Mouse (Mus musculus) adrenal gland, postnatal 4 days (tissue): Measurements from ENCODE around the gene Gm11034. TPM values are rescaled to one million over a fixed set of nuclear protein-coding genes. Genes with fewer than 3 reads are reported as not detected.

Source experiments
- DNase-seq, 2 experiments: peaks; one replicate each; pipeline ENCODE4 v3.0.0; 2021 to 2022; ENCODE audit warnings: low spot score in 2 of 2, mixed read lengths in 2 of 2
- total RNA-seq, 2 experiments: library from RNA; stranded (reverse); gene quantifications; 2 replicates each; pipeline ENCODE4 v1.2.3; 2021

Gm11034 gene
- total RNA-seq, 2 experiments from 2014 or later = not detected

GRCm38 (mm10) chr8:72212751-72213150, 685 bp downstream of the Gm11034 start, which contains the start of gene Cib3:
TSS of gene Cib3 (minus strand) at chr8:72212837.
- DNase-seq = no peak

- no peak for DNase-seq
These were observed 1.6 kb downstream of the Gm11034 start for GRCm38 (mm10) chr8:72211846-72212245.

GRCm38 (mm10) chr8:72210710-72211109, 2.7 kb downstream of the Gm11034 start:
- DNase-seq = no peak

- no peak for DNase-seq
These were observed 3.2 kb downstream of the Gm11034 start for GRCm38 (mm10) chr8:72210222-72210621.

- no peak for DNase-seq
These were observed 4.9 kb downstream of the Gm11034 start for GRCm38 (mm10) chr8:72208582-72208981.

- DNase-seq = no peak
These were observed 15.4 kb downstream of the Gm11034 start for GRCm38 (mm10) chr8:72197997-72198396.

GRCm38 (mm10) chr8:72192065-72192464, 21.4 kb downstream of the Gm11034 start:
- no peak for DNase-seq

GRCm38 (mm10) chr8:72190215-72190539, 23.3 kb downstream of the Gm11034 start:
- DNase-seq = no peak

- no peak for DNase-seq
These were observed 23.8 kb downstream of the Gm11034 start, which contains the start of gene Hsh2d for GRCm38 (mm10) chr8:72189417-72190214. TSS of gene Hsh2d (plus strand) at chr8:72189638.

GRCm38 (mm10) chr8:72187793-72188331, 25.6 kb downstream of the Gm11034 start:
- no peak for DNase-seq

- DNase-seq = no peak
These were observed 29.8 kb downstream of the Gm11034 start for GRCm38 (mm10) chr8:72183554-72184202.

- DNase-seq = peak; percentile 20 to 46
These were observed 36.0 kb downstream of the Gm11034 start for GRCm38 (mm10) chr8:72177346-72177925.

GRCm38 (mm10) chr8:72169681-72170249, 43.7 kb downstream of the Gm11034 start:
- no peak for DNase-seq

GRCm38 (mm10) chr8:72169098-72169668, 44.3 kb downstream of the Gm11034 start:
- DNase-seq = no peak

Other genes starting within 250 kb of the Gm11034 start
- gene Cyp4f18, start 204.0 kb downstream of the Gm11034 start, total RNA-seq = 1 to 10 TPM; 1.5 to 1.7 TPM
- gene Olfr372, start 172.4 kb downstream of the Gm11034 start, total RNA-seq = not detected
- gene Olfr373, start 130.5 kb downstream of the Gm11034 start, total RNA-seq = under 1 TPM in 1 of 2 experiments, not detected in 1; 0.08 TPM
- gene Olfr374, start 106.6 kb downstream of the Gm11034 start, total RNA-seq = not detected
- 100 to 1,000 TPM; 232 to 267 TPM for gene Tpm4, start 78.7 kb downstream of the Gm11034 start, total RNA-seq
- 10 to 100 TPM; 64.1 to 67.7 TPM for gene Rab8a, start 52.4 kb downstream of the Gm11034 start, total RNA-seq
- not detected for gene Hsh2d, start 24.0 kb downstream of the Gm11034 start, total RNA-seq
- not detected for gene Cib3, start 799 bp downstream of the Gm11034 start, total RNA-seq
- gene Fam32a, start 6.1 kb upstream of the Gm11034 start, total RNA-seq = 10 to 100 TPM; 67.3 to 72.7 TPM
- 10 to 100 TPM; 75.7 to 81.1 TPM for gene Ap1m1, start 26.4 kb upstream of the Gm11034 start, total RNA-seq
- gene Gm10282, start 91.6 kb upstream of the Gm11034 start, total RNA-seq = 10 to 100 TPM; 30.9 to 31.2 TPM
- gene Klf2, start 105.4 kb upstream of the Gm11034 start, total RNA-seq = 10 to 100 TPM; 40.6 to 41.4 TPM
- gene Eps15l1, start 207.8 kb upstream of the Gm11034 start, total RNA-seq = 10 to 100 TPM; 69.9 to 70.8 TPM
- 1 to 10 TPM; 3.0 to 3.1 TPM for gene Calr3, start 230.2 kb upstream of the Gm11034 start, total RNA-seq
- gene 1700030K09Rik, start 230.2 kb upstream of the Gm11034 start, total RNA-seq = 10 to 100 TPM in 1 of 2 experiments, 1 to 10 TPM in 1; 9.6 to 11.7 TPM